Mouse (Mus musculus): ENCODE data around the gene Pced1a.

GRCm38 (mm10) chr2:130398091-130398490, 26.4 kb downstream of the Pced1a start:
- TF ChIP-seq POLR2A (IDR thresholded peaks at IDR 0.05; ENCODE audit: low read depth, low read length) (no peak), CTCF (IDR thresholded peaks at IDR 0.05; ENCODE audit: extremely low read depth, insufficient read length, insufficient replicate concordance, low read depth, low read length) (no peak)

All from small intestine, adult 2 months (tissue).